Mouse (Mus musculus): ENCODE results near the gene Cdkn1b. TPM values are rescaled to one million over a fixed set of nuclear protein-coding genes. Genes with fewer than 3 reads are reported as not detected.

Gene Cdkn1b
- polyA plus RNA-seq, 1 experiment = 45.6 TPM

- Histone ChIP-seq H3K27me3 (ENCODE audit: control insufficient read depth, insufficient read depth, low read length) (no peaks in the 10 kb centered on the region), H3K4me1 (ENCODE audit: control insufficient read depth, insufficient read depth, low read length) (no peaks in the 10 kb centered on the region), H3K4me3 (replicated peaks; ENCODE audit: insufficient read depth, low read depth, low read length) (no peak overlapping the region), H3K27ac (ENCODE audit: insufficient read depth, low read length) (no peak overlapping the region)
- no peak for TF ChIP-seq POLR2A (IDR thresholded peaks at IDR 0.05; ENCODE audit: borderline replicate concordance, insufficient read depth, low read length)
- no peak for TF ChIP-seq CTCF (IDR thresholded peaks at IDR 0.05; ENCODE audit: borderline replicate concordance, insufficient read depth, low read depth, low read length)
- WGBS = 73% methylated on average over 1 of the region's 1 CpGs
- DNase-seq = no peak
Measured at GRCm38 (mm10) chr6:134905811-134906210, 14.4 kb upstream of the Cdkn1b start.

- Histone ChIP-seq H3K4me1 (ENCODE audit: control insufficient read depth, insufficient read depth, low read length) (no peaks in the 10 kb centered on the region), H3K4me3 (replicated peaks; ENCODE audit: insufficient read depth, low read depth, low read length) (no peak overlapping the region), H3K27ac (ENCODE audit: insufficient read depth, low read length) (no peak overlapping the region), H3K27me3 (ENCODE audit: control insufficient read depth, insufficient read depth, low read length) (no peaks in the 10 kb centered on the region)
- no peak for DNase-seq
- WGBS = 97% methylated on average over 5 of the region's 5 CpGs
- no peak for TF ChIP-seq POLR2A (IDR thresholded peaks at IDR 0.05; ENCODE audit: borderline replicate concordance, insufficient read depth, low read length)
- no peak for TF ChIP-seq CTCF (IDR thresholded peaks at IDR 0.05; ENCODE audit: borderline replicate concordance, insufficient read depth, low read depth, low read length)
Measured at GRCm38 (mm10) chr6:134914523-134914922, 5.7 kb upstream of the Cdkn1b start.

- Histone ChIP-seq H3K27me3 (ENCODE audit: control insufficient read depth, insufficient read depth, low read length) (no peaks in the 10 kb centered on the region), H3K27ac (ENCODE audit: insufficient read depth, low read length) (no peak overlapping the region), H3K4me3 (replicated peaks; ENCODE audit: insufficient read depth, low read depth, low read length) (peak overlapping the region; percentile 59), H3K4me1 (ENCODE audit: control insufficient read depth, insufficient read depth, low read length) (no peaks in the 10 kb centered on the region)
- WGBS = 2% methylated on average over 11 of the region's 11 CpGs
- DNase-seq = no peak
- TF ChIP-seq CTCF (IDR thresholded peaks at IDR 0.05; ENCODE audit: borderline replicate concordance, insufficient read depth, low read depth, low read length) (no peak), POLR2A (IDR thresholded peaks at IDR 0.05; ENCODE audit: borderline replicate concordance, insufficient read depth, low read length) (no peak)
Measured at GRCm38 (mm10) chr6:134916641-134917040, 3.6 kb upstream of the Cdkn1b start.

- H3K4me1 ChIP-seq (ENCODE audit: control insufficient read depth, insufficient read depth, low read length) = no peaks in the 10 kb centered on the region
- DNase-seq = peak; percentile 58 to 66
- WGBS = 1% methylated on average over 11 of the region's 11 CpGs
- H3K27ac ChIP-seq (ENCODE audit: insufficient read depth, low read length) = no peak overlapping the region
- no peaks in the 10 kb centered on the region for H3K27me3 ChIP-seq (ENCODE audit: control insufficient read depth, insufficient read depth, low read length)
- peak overlapping the region; percentile 59 for H3K4me3 ChIP-seq (replicated peaks; ENCODE audit: insufficient read depth, low read depth, low read length)
- TF ChIP-seq CTCF (IDR thresholded peaks at IDR 0.05; ENCODE audit: borderline replicate concordance, insufficient read depth, low read depth, low read length) = no peak
- no peak for TF ChIP-seq POLR2A (IDR thresholded peaks at IDR 0.05; ENCODE audit: borderline replicate concordance, insufficient read depth, low read length)
Measured at GRCm38 (mm10) chr6:134917087-134917486, 3.1 kb upstream of the Cdkn1b start.

GRCm38 (mm10) chr6:134918769-134919168 is 1.4 kb upstream of the Cdkn1b start:
- H3K4me3 ChIP-seq (replicated peaks; ENCODE audit: insufficient read depth, low read depth, low read length) = no peak overlapping the region
- no peak for DNase-seq
- TF ChIP-seq CTCF (IDR thresholded peaks at IDR 0.05; ENCODE audit: borderline replicate concordance, insufficient read depth, low read depth, low read length) = no peak
- no peak for TF ChIP-seq POLR2A (IDR thresholded peaks at IDR 0.05; ENCODE audit: borderline replicate concordance, insufficient read depth, low read length)
- 92% methylated on average over 10 of the region's 10 CpGs for WGBS
- no peak overlapping the region for H3K27ac ChIP-seq (ENCODE audit: insufficient read depth, low read length)
- H3K4me1 ChIP-seq (ENCODE audit: control insufficient read depth, insufficient read depth, low read length) = no peaks in the 10 kb centered on the region
- H3K27me3 ChIP-seq (ENCODE audit: control insufficient read depth, insufficient read depth, low read length) = no peaks in the 10 kb centered on the region

- DNase-seq = no peak
- TF ChIP-seq CTCF (IDR thresholded peaks at IDR 0.05; ENCODE audit: borderline replicate concordance, insufficient read depth, low read depth, low read length) (no peak), POLR2A (IDR thresholded peaks at IDR 0.05; ENCODE audit: borderline replicate concordance, insufficient read depth, low read length) (no peak)
- 2% methylated on average over 37 of the region's 37 CpGs for WGBS
Measured at GRCm38 (mm10) chr6:134919511-134920189, 551 bp upstream of the Cdkn1b start.

GRCm38 (mm10) chr6:134921014-134921694 is 953 bp downstream of the Cdkn1b start:
- peak overlapping the region; percentile 76 for H3K4me3 ChIP-seq (replicated peaks; ENCODE audit: insufficient read depth, low read depth, low read length)
- no peaks in the 10 kb centered on the region for H3K4me1 ChIP-seq (ENCODE audit: control insufficient read depth, insufficient read depth, low read length)
- no peaks in the 10 kb centered on the region for H3K27me3 ChIP-seq (ENCODE audit: control insufficient read depth, insufficient read depth, low read length)
- 1% methylated on average over 32 of the region's 32 CpGs for WGBS
- H3K27ac ChIP-seq (ENCODE audit: insufficient read depth, low read length) = peak overlapping the region; percentile 100
- peak; percentile 85 to 86 for DNase-seq
- TF ChIP-seq CTCF (IDR thresholded peaks at IDR 0.05; ENCODE audit: borderline replicate concordance, insufficient read depth, low read depth, low read length) = no peak
- TF ChIP-seq POLR2A (IDR thresholded peaks at IDR 0.05; ENCODE audit: borderline replicate concordance, insufficient read depth, low read length) = peak; percentile 28; the same call in 1 of the 2 replicates

More at GRCm38 (mm10) chr6:134919511-134920189, 551 bp upstream of the Cdkn1b start:
- H3K27ac ChIP-seq (ENCODE audit: insufficient read depth, low read length) = peak overlapping the region; percentile 96
- peak overlapping the region; percentile 76 for H3K4me3 ChIP-seq (replicated peaks; ENCODE audit: insufficient read depth, low read depth, low read length)
- H3K27me3 ChIP-seq (ENCODE audit: control insufficient read depth, insufficient read depth, low read length) = no peaks in the 10 kb centered on the region
- no peaks in the 10 kb centered on the region for H3K4me1 ChIP-seq (ENCODE audit: control insufficient read depth, insufficient read depth, low read length)
